Mouse (Mus musculus): ENCODE results near the gene Igdcc4.

DNA sequence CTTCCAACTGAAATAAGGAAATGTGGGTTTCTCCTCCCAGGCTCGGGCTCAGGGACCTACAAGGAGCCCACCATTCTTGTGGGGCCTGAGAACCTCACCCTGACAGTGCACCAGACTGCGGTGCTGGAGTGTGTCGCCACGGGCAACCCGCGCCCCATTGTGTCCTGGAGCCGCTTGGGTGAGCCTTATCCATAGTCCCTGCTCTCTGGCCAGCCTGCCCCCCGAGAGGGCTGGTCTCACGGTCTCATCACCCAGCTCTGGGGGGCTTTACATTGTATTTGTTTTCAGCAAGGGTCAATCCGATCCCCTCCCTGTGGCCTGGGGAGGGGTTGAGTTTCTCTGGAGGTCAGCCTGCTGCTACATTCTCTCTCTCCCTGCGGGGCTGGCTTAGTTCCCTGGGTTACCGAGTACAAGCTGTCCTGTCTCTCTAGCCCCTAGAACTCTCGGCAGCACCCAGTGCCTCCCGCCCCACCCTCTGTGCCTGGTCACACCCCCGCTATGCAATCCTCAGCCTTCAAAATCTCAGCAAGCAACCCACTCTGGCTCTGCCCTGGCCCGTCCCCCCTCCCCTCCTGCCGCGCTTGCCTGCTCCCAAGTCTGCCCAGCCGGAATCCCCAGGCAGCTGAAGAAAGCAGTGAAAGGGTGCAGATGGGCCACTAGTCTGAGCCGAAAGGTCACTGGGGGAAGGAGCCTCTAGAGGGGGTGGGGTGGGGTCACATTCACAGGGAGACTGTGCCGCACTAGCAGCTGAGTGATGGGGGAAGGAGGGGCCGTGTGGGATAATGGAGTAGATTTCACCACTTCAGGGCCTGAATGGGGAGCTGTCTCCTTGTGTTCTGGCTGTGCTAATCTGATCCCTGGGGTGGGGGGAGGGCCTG is 77.3 kb downstream of the Igdcc4 start:
- no peak for TF ChIP-seq GATA1 (IDR thresholded peaks at IDR 0.05; ENCODE audit: low read length)
- no peak for TF ChIP-seq TAL1 (IDR thresholded peaks at IDR 0.05; ENCODE audit: low read length)

Measured in erythroblast, embryonic 14.5 days (primary cell).